Mouse (Mus musculus) erythroblast, embryonic 14.5 days (primary cell): ENCODE results near the gene Pnkp.

Source experiments
- GATA1 ChIP-seq: IDR thresholded peaks from 2 replicates; pipeline ENCODE4 v1.6.1; 2012; ENCODE audit warnings: low read length, inconsistent platforms, mixed read lengths
- TAL1 ChIP-seq: IDR thresholded peaks from 3 replicates; pipeline ENCODE4 v1.6.1; 2012; ENCODE audit warnings: low read length, inconsistent platforms, mixed read lengths

DNA sequence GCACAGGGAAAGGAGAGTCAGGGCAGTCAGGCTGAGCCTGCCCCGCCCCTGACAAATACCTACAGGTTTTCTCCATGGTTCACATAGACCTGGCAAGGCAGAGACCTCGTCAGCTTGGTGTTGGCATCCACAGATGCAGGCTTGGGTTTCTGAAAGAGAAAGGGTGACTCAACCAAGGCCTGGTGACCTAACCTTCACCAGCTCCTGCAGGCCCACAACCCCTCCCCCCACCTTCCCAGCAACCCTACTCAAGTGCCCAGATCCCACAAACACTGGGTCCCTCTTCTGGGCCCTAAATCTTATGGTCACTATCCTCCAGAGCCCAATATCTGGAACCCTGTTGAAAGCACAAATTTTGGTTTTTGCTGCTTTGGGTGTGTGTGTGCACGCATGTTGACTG lies 26.1 kb downstream of the Pnkp start:
- TF ChIP-seq GATA1 (no peak), TAL1 (no peak)
